Mouse (Mus musculus): ENCODE results near the gene Tbcel.

DNA sequence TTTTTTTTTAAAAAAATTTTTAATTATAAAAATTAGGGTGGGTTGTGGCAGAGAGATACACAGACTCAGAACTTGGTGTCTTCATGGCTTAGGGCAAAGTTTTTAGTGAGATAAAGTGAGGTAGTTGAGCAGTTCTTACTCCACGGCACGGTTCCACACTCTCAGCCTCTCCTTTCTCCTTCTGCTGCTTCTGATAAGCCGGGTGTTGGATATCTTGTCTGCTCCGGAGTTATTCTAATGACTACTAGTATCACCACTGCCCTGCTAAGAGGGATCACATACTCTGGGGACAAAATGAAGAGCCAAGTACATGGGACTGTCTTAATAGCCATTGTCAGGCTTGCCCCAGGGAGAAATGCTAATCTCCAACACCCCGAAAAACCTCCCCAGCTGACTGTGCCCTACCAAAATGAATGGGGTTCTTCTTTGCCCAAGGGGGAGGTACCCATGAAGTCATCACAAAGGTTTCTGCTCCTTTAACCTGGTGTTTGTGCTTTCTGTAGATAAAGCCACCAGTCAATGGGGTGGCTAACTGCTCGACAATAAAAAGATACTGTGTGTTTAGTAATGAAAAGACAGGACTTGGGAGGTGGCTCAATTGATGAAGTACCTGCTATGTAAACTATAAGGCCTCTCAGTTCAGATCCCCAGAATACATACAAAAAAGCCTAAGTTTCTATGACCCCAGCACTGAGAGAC, 135.8 kb downstream of the Tbcel start:
- TF ChIP-seq CTCF (IDR thresholded peaks at IDR 0.05; ENCODE audit: low read depth, low read length) (no peak), POLR2A (IDR thresholded peaks at IDR 0.05; ENCODE audit: extremely low read depth, insufficient read depth, low read length) (no peak)

Measured in liver, adult 2 months (tissue).